8 mouse cellular contexts compared by ENCODE assay signal in genomic region chr8:109705320-109706075, GRCm38 (mm10). TPM values are rescaled to one million over a fixed set of nuclear protein-coding genes. Genes with fewer than 3 reads are reported as not detected.
DNase-seq lines count a peak whose midpoint lies in the region; ATAC-seq lines count a peak whose summit lies in the region.

TSS of gene Zfp821 (plus strand) at chr8:109705546.

- ATAC-seq in hindbrain, embryonic 14.5 days (ENCODE audit: low FRiP score), result peak; percentile 89

- peak within 1 kb of the TSS; percentile 99 for H3K27ac ChIP-seq in hindbrain, embryonic 14.5 days

- no peaks in the 10 kb centered on the region for H3K9me3 ChIP-seq in hindbrain, embryonic 14.5 days (ENCODE audit: control insufficient read depth, low read length)

- peak; percentile 97 for DNase-seq in NIH3T3 (ENCODE audit: low read depth)
- peak; percentile 98 to 99 for DNase-seq in cerebellum, postnatal 10 days
- DNase-seq in frontal cortex, postnatal 14 days (ENCODE audit: low spot score in 2 of 2), result peak; percentile 84 to 91
- DNase-seq in hindbrain, embryonic 14.5 days (ENCODE audit: low spot score), result peak; percentile 97
- peak; percentile 92 to 93 for DNase-seq in layer of hippocampus, postnatal 36 days
- DNase-seq in lung, postnatal 36 days, result peak; percentile 94
- peak; percentile 97 for DNase-seq in retina, postnatal 1 day
- DNase-seq in urinary bladder, adult 18-20 months (ENCODE audit: low spot score in 2 of 2), result peak; percentile 85 to 89

- peaks cover 29% of the 10 kb centered on the region for H3K4me1 ChIP-seq in hindbrain, embryonic 14.5 days (replicated peaks; ENCODE audit: control insufficient read depth, insufficient read depth, low read length)

- peak within 1 kb of the TSS; percentile 94 for H3K4me3 ChIP-seq in hindbrain, embryonic 14.5 days (replicated peaks; ENCODE audit: low read length)

- no peaks in the 10 kb centered on the region for H3K27me3 ChIP-seq in hindbrain, embryonic 14.5 days (ENCODE audit: control insufficient read depth, insufficient read depth, low read length)

- H3K4me2 ChIP-seq in hindbrain, embryonic 14.5 days (replicated peaks), result peak within 1 kb of the TSS; percentile 76

- peaks cover 31% of the 10 kb centered on the region for H3K36me3 ChIP-seq in hindbrain, embryonic 14.5 days (replicated peaks; ENCODE audit: control insufficient read depth, insufficient read depth)

- WGBS in hindbrain, embryonic 14.5 days, result under 1% methylated on average over 77 of the region's 100 CpGs

- H3K9ac ChIP-seq in hindbrain, embryonic 14.5 days, result peak within 1 kb of the TSS; percentile 100

RNA-seq across cellular contexts. Expression of gene Zfp821, which starts in this region (rescaled TPM):
- polyA plus RNA-seq in hindbrain, embryonic 14.5 days (2014; fragmentation: Nextera tagmentation; extraction: Ambion mirVana), result 71.4 and 75.8 TPM in 2 replicates
- total RNA-seq in layer of hippocampus, postnatal 36 days (2021), result 10 to 100 TPM; 44.6 to 46.8 TPM

Comparison
In these comparisons a context has a peak if more than half of its experiments do, and no peak if none do; other contexts are left out.
1. Peak in every context shown above with its lines: DNase-seq, ATAC-seq, H3K4me3 ChIP-seq and H3K27ac ChIP-seq.